Mouse (Mus musculus): Measurements from ENCODE around the gene Abca1.

DNA sequence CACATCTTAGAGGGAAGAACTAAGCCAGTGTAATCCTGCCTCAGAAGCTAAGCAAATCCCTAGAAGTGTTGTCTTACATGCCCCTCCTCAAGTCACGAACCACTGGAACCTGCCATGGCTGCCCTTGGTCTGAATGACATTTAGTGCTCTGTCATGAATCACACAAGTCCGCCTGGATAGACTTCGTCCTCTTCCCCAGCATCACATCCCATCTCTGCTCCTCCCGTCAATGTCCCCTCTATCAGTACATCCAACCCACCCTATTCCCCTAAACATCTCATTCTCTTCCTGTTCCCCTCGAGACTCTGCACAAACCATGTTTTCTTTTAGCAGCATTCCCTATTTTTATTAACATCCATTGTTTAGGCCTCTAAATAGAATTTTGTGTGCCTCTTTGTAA lies 58.4 kb downstream of the Abca1 start:
- TF ChIP-seq CTCF (IDR thresholded peaks at IDR 0.05; ENCODE audit: low read depth) (no peak), EP300 (IDR thresholded peaks at IDR 0.05; ENCODE audit: low read depth) (no peak)
